Mouse (Mus musculus): ENCODE data around the gene Slc30a5.

Gene Slc30a5

DNA sequence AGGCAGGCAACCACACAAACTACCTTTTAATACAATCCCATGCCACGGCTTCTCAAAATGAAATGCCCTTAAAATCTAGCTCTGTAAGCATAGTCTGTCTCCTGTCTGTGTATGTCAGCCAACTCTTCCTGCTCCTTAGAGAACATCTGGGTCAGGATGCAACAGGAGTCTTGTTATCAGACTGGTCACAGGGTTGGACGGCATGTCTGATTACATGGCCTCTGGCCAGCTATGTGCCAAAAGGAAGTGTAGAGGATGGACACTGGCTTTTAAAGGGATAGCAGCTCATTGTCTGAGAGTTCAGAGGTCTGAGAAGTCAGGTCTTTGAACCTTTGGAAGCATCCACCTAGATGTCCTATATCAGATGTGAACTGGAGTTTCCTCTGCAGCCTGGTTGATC is 77.9 kb downstream of the Slc30a5 start:
- DNase-seq (ENCODE audit: inconsistent ontology term) = no peak

DNA sequence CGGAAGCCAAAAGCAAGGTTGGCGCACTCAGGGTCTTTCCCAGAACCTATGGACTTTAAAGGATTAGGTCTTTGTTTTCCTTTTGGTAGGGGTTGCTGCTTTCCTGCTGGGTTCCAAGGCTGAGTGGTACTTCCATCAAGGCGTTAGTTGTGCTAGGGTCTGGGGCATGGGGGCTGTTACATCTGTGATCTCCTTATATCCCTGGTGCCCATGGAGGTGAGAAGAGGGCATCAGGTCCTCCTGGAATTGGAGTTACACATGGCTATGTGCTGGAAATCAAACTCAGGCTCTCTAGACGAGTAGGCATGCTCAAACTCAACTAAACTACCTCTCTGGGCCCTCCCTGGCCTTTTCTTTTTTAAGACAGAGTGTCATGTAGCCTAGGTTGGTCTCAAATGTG is 79.0 kb downstream of the Slc30a5 start:
- DNase-seq (ENCODE audit: inconsistent ontology term) = no peak

DNA sequence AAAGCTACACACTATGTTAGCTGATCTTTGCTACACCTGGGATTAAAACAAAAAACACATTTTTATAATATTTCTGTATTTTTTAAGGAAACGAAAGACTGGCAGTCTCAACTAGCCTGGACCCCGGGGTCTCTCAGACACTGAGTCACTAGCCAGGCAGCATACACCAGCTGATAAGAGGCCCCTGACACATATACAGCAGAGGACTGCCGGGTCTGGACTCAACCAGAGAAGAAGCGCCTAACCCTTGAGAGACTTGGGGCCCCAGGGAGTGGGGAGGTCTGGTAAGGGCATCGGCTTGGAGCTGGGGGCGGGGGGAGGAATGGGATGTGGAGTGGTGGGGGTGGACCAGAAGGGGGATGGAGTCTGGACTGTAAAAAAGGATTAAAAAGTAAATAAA is 80.2 kb downstream of the Slc30a5 start:
- DNase-seq (ENCODE audit: inconsistent ontology term) = no peak

Measured in Muller cell, postnatal 12 days (primary cell).